Mouse (Mus musculus) large intestine, adult 2 months (tissue): Measurements from ENCODE around the gene Ppp3cb. TPM values are rescaled to one million over a fixed set of nuclear protein-coding genes. Genes with fewer than 3 reads are reported as not detected.

Experiments
- DNase-seq: peaks from one replicate; pipeline ENCODE4 v3.0.0-alpha.2; 2012; ENCODE audit warnings: low read depth, low spot score
- WGBS: fragments of 180-500 bp; shearing (Covaris S2); methylation state at CpG from one replicate; pipeline ENCODE4 v1.1.7; 2018; 5-methylcytosine and 5-hydroxymethylcytosine counted together
- polyA plus RNA-seq: library from polyadenylated mRNA; depleted of rRNA; stranded (reverse); fragments of >200 nt; gene quantifications from 2 replicates; pipeline ENCODE4 v1.2.3, GENCODE M21; 2012; rRNA removed

Gene Ppp3cb
- polyA plus RNA-seq, 1 experiment, result 11.9 TPM

DNA sequence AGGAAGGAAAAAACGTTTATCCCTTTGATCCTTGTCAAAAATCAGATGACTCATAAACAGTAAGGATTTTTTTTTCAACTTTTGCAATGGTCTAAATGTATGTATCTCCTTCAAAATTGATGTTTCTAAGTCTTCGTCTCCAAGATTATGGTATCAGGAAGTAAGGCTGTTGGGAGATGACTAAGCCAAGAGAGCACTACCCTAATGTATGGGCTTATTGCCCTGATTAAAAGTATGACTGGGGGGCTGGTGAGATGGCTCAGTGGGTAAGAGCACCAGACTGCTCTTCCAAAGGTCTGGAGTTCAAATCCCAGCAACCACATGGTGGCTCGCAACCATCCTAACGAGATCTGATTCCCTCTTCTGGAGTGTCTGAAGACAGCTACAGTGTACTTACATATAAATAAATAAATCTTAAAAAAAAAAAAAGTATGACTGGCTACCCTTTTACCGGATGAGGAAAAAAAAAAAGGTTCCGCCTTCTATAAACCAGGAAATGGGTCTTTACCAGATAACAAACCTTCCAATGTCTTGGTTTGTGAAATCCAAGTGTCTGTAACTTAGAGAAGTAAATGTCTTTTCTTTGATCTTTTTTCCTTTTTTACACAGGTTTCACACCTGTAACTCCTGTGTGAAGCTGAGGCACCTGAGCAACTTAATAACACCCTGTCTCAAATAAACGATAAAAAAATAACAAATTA lies 64.2 kb downstream of the Ppp3cb start:
- 78% methylated on average over 7 of the region's 7 CpGs for WGBS
- DNase-seq, result no peak

GRCm38 (mm10) chr14:20481211-20481610 lies 65.2 kb downstream of the Ppp3cb start:
- DNase-seq, result no peak
- 24% methylated on average over 5 of the region's 5 CpGs for WGBS

DNA sequence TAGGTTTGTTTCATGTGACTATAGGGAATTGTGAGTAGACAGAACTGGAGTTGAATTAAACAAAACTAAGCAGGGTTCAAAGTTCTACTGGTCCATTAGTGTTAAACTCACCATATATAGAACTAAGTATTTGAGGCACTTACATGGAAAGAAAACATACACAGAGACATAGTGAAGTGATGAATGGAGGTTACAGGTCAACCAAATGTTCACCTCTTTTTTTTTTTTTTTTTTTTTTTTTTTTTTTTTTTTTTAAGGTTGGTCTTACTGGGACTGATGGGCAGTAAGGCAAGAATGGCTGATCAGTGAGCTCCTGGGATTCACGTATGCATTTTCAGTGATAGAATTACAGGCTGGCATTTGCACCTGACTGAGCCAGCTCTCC lies 66.2 kb downstream of the Ppp3cb start:
- no peak for DNase-seq
- 72% methylated on average over 1 of the region's 1 CpGs for WGBS

DNA sequence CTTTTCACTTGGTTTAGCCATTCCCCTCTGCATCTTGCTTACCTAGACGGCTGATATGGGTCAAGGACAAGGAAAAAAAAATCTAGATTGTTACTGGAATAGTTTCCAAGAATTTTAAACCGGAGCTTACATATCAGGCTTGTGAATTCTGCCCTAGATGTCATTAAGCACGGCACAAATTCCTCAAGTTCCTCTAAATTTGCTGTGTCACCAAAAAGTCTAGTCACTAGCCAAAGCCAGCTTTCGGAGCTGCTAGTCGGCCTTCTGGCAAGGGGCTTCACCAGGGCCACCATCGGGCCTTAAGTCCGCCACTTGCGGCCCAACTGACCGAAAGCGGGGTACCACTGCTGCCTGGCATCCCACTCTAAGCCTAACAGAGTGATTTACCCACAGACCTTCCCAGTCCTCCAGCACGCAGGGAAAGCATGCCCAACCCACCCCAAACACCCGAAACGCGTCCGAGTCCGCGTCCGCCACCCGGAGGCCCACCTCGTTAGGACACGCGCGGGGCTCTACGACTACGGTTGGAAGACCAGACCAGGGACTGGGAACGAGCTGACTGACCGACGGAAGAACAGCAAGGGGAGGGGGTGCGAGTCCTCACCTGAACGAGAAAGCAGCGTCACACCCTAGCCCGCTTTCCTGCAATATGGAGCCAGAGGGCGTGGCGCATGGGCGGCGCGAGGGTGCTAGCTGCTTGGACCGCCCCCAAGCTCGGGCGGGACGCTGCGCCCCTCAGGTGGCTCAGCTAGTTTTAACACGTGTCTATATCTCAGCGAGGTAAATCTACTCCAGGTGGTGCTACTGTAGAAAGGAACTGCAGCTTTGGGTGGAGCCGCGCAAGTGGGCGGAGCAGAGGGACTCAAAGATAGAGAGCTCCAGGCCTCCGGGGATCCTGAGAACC lies 66.8 kb downstream of the Ppp3cb start, which contains the start of gene Anxa7:
Gene Anxa7 (minus strand): TSS at position 843 of the 904 bp plus-strand sequence.
- under 1% methylated on average over 48 of the region's 48 CpGs for WGBS
- peak; percentile 93 for DNase-seq

- under 1% methylated on average over 7 of the region's 7 CpGs for WGBS
- DNase-seq, result peak; percentile 95
These were observed 67.6 kb downstream of the Ppp3cb start for GRCm38 (mm10) chr14:20478801-20479200.

GRCm38 (mm10) chr14:20478385-20478784 lies 68.0 kb downstream of the Ppp3cb start:
- peak; percentile 68 for DNase-seq
- WGBS, result 6% methylated on average over 3 of the region's 3 CpGs

GRCm38 (mm10) chr14:20477261-20478025 lies 68.9 kb downstream of the Ppp3cb start:
- 67% methylated on average over 4 of the region's 4 CpGs for WGBS
- no peak for DNase-seq

- 86% methylated on average over 14 of the region's 14 CpGs for WGBS
- no peak for DNase-seq
These were observed 86.2 kb downstream of the Ppp3cb start for GRCm38 (mm10) chr14:20460216-20460615.

- 94% methylated on average over 9 of the region's 9 CpGs for WGBS
These were observed 88.0 kb downstream of the Ppp3cb start for GRCm38 (mm10) chr14:20458378-20458777.

DNA sequence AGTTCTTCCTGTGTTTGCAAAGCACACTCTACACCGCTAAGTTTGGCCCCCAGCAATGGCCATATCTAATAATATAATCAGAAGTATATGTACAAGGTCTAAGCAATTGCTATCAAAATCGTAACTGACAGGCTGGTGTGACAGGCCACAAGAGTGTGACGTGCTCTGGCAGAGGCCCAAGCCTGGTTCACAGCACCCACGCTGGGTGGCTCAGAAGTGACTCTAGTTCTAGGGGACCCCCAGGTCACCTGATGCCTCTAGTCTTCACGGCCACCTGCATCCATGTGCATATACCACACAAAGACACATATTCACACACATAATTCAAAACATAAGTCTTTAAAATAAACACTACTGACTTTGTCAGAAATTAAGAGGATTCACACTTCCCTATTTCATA lies 93.4 kb downstream of the Ppp3cb start:
- 92% methylated on average over 5 of the region's 5 CpGs for WGBS
- DNase-seq, result no peak

More at GRCm38 (mm10) chr14:20458378-20458777, 88.0 kb downstream of the Ppp3cb start:
- DNase-seq, result no peak

DNA sequence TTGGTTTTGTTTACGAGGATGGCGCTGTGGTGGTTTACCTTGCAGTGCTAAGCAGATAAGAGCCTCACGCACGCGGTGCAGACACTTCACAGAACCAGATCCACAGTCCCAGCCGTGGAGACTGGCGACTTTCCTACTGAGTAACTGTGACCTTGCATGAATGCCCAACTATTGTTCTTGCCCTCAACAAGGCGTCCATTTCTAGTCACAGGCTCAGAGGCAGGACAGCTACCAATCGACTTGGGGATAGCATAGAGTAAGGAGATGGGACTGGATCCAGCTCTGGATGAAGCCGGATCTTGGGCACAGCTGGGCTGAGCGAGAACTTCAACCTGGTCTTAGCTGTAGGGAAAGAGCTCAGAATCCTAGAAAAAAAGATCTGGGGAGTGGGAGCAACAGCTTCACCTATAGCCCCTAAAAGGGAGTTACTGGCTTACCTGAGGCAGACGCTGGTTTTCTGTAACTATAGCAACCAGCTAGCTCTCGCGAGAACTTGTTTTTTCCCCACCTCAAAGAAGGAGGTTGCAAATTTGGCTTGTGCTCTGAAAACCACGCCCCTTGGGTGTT lies 94.5 kb downstream of the Ppp3cb start, which contains the start of gene Cfap70:
Gene Cfap70 (minus strand): TSS at position 462 of the 567 bp plus-strand sequence.
- DNase-seq, result peak; percentile 56
- WGBS, result 3% methylated on average over 15 of the region's 15 CpGs

GRCm38 (mm10) chr14:20451302-20451701 lies 95.1 kb downstream of the Ppp3cb start:
- DNase-seq, result no peak
- 6% methylated on average over 2 of the region's 2 CpGs for WGBS

Other genes with a start within 250 kb of the Ppp3cb start
- gene Ecd, start 198.5 kb downstream of the Ppp3cb start, polyA plus RNA-seq, result 14.5 and 17.1 TPM in 2 replicates
- 21.3 and 28.7 TPM in 2 replicates for gene Fam149b, start 198.4 kb downstream of the Ppp3cb start, polyA plus RNA-seq
- gene Dnajc9, start 157.7 kb downstream of the Ppp3cb start, polyA plus RNA-seq, result 14.7 and 20.4 TPM in 2 replicates
- 40.4 and 46.0 TPM in 2 replicates for gene Mrps16, start 152.9 kb downstream of the Ppp3cb start, polyA plus RNA-seq
- gene Cfap70, start 94.3 kb downstream of the Ppp3cb start, polyA plus RNA-seq, result 0.06 TPM in 1 of 2 replicates, not detected in the other
- 49.6 and 52.9 TPM in 2 replicates for gene Anxa7, start 66.4 kb downstream of the Ppp3cb start, polyA plus RNA-seq
- gene Mss51, start 49.7 kb downstream of the Ppp3cb start, polyA plus RNA-seq, result 0.63 and 0.64 TPM in 2 replicates
- gene Usp54, start 94.5 kb upstream of the Ppp3cb start, polyA plus RNA-seq, result 2.4 and 3.1 TPM in 2 replicates
- gene Myoz1, start 110.0 kb upstream of the Ppp3cb start, polyA plus RNA-seq, result 0.30 TPM in 1 of 2 replicates, not detected in the other
- gene Synpo2l, start 121.8 kb upstream of the Ppp3cb start, polyA plus RNA-seq, result 0.07 and 0.09 TPM in 2 replicates
- 117 and 195 TPM in 2 replicates for gene Sec24c, start 127.7 kb upstream of the Ppp3cb start, polyA plus RNA-seq
- gene Fut11, start 148.4 kb upstream of the Ppp3cb start, polyA plus RNA-seq, result 4.2 and 6.4 TPM in 2 replicates
- gene Chchd1, start 156.4 kb upstream of the Ppp3cb start, polyA plus RNA-seq, result 42.2 and 47.2 TPM in 2 replicates
- gene Zswim8, start 161.0 kb upstream of the Ppp3cb start, polyA plus RNA-seq, result 75.4 and 111 TPM in 2 replicates
- gene Ndst2, start 188.0 kb upstream of the Ppp3cb start, polyA plus RNA-seq, result 25.4 and 33.5 TPM in 2 replicates
- gene Camk2g, start 247.5 kb upstream of the Ppp3cb start, polyA plus RNA-seq, result 11.4 and 14.7 TPM in 2 replicates